ENCODE assay signal across 8 mouse cellular contexts in the genomic region with DNA sequence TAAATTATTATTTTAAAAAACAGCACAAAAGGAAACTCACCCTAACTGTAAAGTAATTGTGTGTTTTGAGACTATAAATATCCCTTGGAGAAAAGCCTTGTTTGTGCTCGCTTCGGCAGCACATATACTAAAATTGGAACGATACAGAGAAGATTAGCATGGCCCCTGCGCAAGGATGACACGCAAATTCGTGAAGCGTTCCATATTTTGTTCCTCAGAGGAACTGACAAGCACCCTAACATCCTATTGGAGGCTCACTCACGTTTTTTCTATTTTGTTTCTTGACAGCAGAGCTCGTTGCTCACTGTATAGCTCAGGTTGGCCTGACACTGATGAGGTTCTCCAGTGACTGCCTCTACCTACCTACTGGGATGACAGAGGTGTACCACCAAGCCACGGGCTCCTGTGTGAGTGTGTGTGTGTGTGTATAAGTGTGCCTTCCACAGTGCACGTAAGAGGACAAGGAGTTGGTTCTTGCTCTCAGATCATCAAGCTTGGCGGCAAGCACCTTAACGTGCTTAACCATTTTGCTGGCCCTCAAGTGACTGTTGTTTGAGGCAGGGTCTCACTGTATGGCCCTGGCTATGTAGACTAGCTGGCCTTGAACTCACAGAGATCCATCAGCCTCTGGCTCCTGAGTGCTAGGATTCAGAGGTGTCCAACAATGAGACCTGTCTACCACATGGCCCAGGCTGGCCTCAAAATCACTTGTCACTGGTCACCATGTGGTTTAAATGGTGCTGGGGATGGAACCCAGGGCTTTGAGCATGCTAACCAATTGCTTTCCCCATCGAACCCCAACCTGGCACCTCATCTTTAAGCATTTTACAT. TPM values are rescaled to one million over a fixed set of nuclear protein-coding genes. Genes with fewer than 3 reads are reported as not detected.
A peak's percentile ranks its signal among the peaks of the same experiment; 100 is the strongest.
DNase-seq lines count a peak whose midpoint lies in the region; ATAC-seq lines count a peak whose summit lies in the region.
"Had no signal": no experiment of that assay in that cellular context is flagged by ENCODE, and none has a peak within 500 bp of the region (broad histone marks: within the 10 kb centered on the region; RNA-seq: fewer than 3 reads in every experiment).

No protein-coding gene starts in this region.

- no peaks in the 10 kb centered on the region for H3K27me3 ChIP-seq in kidney, embryonic 16.5 days (ENCODE audit: insufficient read depth, low read length)

- no peaks in the 10 kb centered on the region for H3K9me3 ChIP-seq in kidney, embryonic 16.5 days (ENCODE audit: low read length)

- 22% methylated on average over 14 of the region's 14 CpGs for WGBS in kidney, embryonic 16.5 days
- 27% methylated on average over 14 of the region's 14 CpGs for WGBS in macrophage (ENCODE audit: missing documents)

- peaks cover 3% of the 10 kb centered on the region; the same call in 1 of the 2 replicates for H3K79me2 ChIP-seq in macrophage (ENCODE audit: inconsistent target)

- H3K36me3 ChIP-seq in kidney, embryonic 16.5 days (ENCODE audit: insufficient read depth, low read length): peaks cover 45% of the 10 kb centered on the region
- peaks cover 20% of the 10 kb centered on the region; the same call in 1 of the 2 replicates for H3K36me3 ChIP-seq in macrophage (ENCODE audit: inconsistent target)

- ATAC-seq in granulocyte monocyte progenitor cell, adult 5-6 weeks (replicated peaks; ENCODE audit: poor library complexity, severe bottlenecking): peak; percentile 10
- peak; percentile 60; the same call in 1 of the 2 replicates for ATAC-seq in kidney, embryonic 16.5 days (ENCODE audit: low FRiP score, low TSS enrichment)

- 0 out of 2 replicates have a peak, but pooled peaks cover 15% of the 10 kb centered on the region for H3K4me1 ChIP-seq in kidney, embryonic 16.5 days (ENCODE audit: insufficient read depth, low read length)

- H3K27ac ChIP-seq in kidney, embryonic 16.5 days (ENCODE audit: low read length): peak overlapping the region; percentile 80
- peak overlapping the region; percentile 71 for H3K27ac ChIP-seq in macrophage

- H3K9ac ChIP-seq in kidney, embryonic 16.5 days (replicated peaks; ENCODE audit: low read length): 0 out of 2 replicates have a peak overlapping the region, but pooled peaks have one; percentile 32

- H3K4me3 ChIP-seq in kidney, embryonic 16.5 days (ENCODE audit: low read length): peak overlapping the region; percentile 86
- peak overlapping the region; percentile 45; the same call in 1 of the 2 replicates for H3K4me3 ChIP-seq in macrophage (ENCODE audit: inconsistent target)

- DNase-seq in right cerebral cortex, adult 18-20 months: peak; percentile 61
- no peak for DNase-seq in right cerebral cortex, postnatal 25 days
- peak; percentile 41 to 72 for DNase-seq in cerebellum, postnatal 10 days
- DNase-seq in ovary, postnatal 10 days (ENCODE audit: low spot score): no peak

- H3K4me2 ChIP-seq in kidney, embryonic 16.5 days (replicated peaks; ENCODE audit: low read depth, low read length): peak overlapping the region; percentile 27

RNA-seq across cellular contexts. Expression of gene Med16, which starts 0.6 kb away (rescaled TPM):
- 14.1 and 20.3 TPM in 2 replicates for total RNA-seq in granulocyte monocyte progenitor cell, adult 5-6 weeks (2014; fragmentation: Nextera tagmentation)
- total RNA-seq in granulocyte monocyte progenitor cell, adult 5-6 weeks (2017): 17.0 and 18.7 TPM in 2 replicates
- 71.0 and 72.4 TPM in 2 replicates for polyA plus RNA-seq in kidney, embryonic 16.5 days (2015; fragmentation: Nextera tagmentation; extraction: Ambion mirVana)
- 10 to 100 TPM in 22 of 26 experiments, 1 to 10 TPM in 4; 5.5 to 31.1 (median 17.1) TPM for total RNA-seq in macrophage (2018; cell fraction: chromatin; rRNA removed)
- 10 to 100 TPM; 12.9 to 22.1 (median 16.4) TPM for total RNA-seq in macrophage (2018; cell fraction: cytosol; rRNA removed)
- 10 to 100 TPM in 24 of 26 experiments, 1 to 10 TPM in 2; 8.2 to 23.5 (median 14.9) TPM for total RNA-seq in macrophage (2018; cell fraction: nucleus; rRNA removed)
- 10.6 to 18.8 TPM (median 16.5 TPM) in 3 replicates for polyA plus RNA-seq in macrophage (2018)

RNA-seq across cellular contexts. Expression of gene Gm26602, which starts 1.3 kb away (rescaled TPM):
- total RNA-seq in granulocyte monocyte progenitor cell, adult 5-6 weeks (2014; fragmentation: Nextera tagmentation): not detected in 2 replicates
- 0.98 TPM in 1 of 2 replicates, not detected in the other for total RNA-seq in granulocyte monocyte progenitor cell, adult 5-6 weeks (2017)
- polyA plus RNA-seq in kidney, embryonic 16.5 days (2015; fragmentation: Nextera tagmentation; extraction: Ambion mirVana): 9.2 TPM in 1 of 2 replicates, not detected in the other
- total RNA-seq in macrophage (2018; cell fraction: chromatin; rRNA removed): not detected
- not detected for total RNA-seq in macrophage (2018; cell fraction: cytosol; rRNA removed)
- total RNA-seq in macrophage (2018; cell fraction: nucleus; rRNA removed): not detected
- polyA plus RNA-seq in macrophage (2018): 5.7 TPM in 1 of 3 replicates, not detected in the others
- total RNA-seq: heart, postnatal 14 days had no signal

RNA-seq across cellular contexts. Expression of gene Kiss1r, which starts 7.5 kb away (rescaled TPM):
- total RNA-seq in granulocyte monocyte progenitor cell, adult 5-6 weeks (2014; fragmentation: Nextera tagmentation): not detected in 2 replicates
- 0.26 TPM in 1 of 2 replicates, not detected in the other for total RNA-seq in granulocyte monocyte progenitor cell, adult 5-6 weeks (2017)
- polyA plus RNA-seq in kidney, embryonic 16.5 days (2015; fragmentation: Nextera tagmentation; extraction: Ambion mirVana): 1.5 and 2.1 TPM in 2 replicates
- total RNA-seq in macrophage (2018; cell fraction: chromatin; rRNA removed): 1 to 10 TPM in 18 of 26 experiments, under 1 TPM in 8; 0.40 to 4.9 (median 1.8) TPM
- total RNA-seq in macrophage (2018; cell fraction: cytosol; rRNA removed): 1 to 10 TPM in 3 of 26 experiments, under 1 TPM in 23; 0.28 to 1.1 (median 0.59) TPM
- 1 to 10 TPM in 20 of 26 experiments, under 1 TPM in 6; 0.36 to 5.2 (median 1.9) TPM for total RNA-seq in macrophage (2018; cell fraction: nucleus; rRNA removed)
- 0.27 to 0.89 TPM (median 0.30 TPM) in 3 replicates for polyA plus RNA-seq in macrophage (2018)

RNA-seq across cellular contexts. Expression of gene R3hdm4, which starts 11.7 kb away (rescaled TPM):
- total RNA-seq in granulocyte monocyte progenitor cell, adult 5-6 weeks (2014; fragmentation: Nextera tagmentation): 62.9 and 64.6 TPM in 2 replicates
- 39.1 and 40.4 TPM in 2 replicates for total RNA-seq in granulocyte monocyte progenitor cell, adult 5-6 weeks (2017)
- polyA plus RNA-seq in kidney, embryonic 16.5 days (2015; fragmentation: Nextera tagmentation; extraction: Ambion mirVana): 169 and 170 TPM in 2 replicates
- 10 to 100 TPM; 11.2 to 75.4 (median 41.5) TPM for total RNA-seq in macrophage (2018; cell fraction: chromatin; rRNA removed)
- 10 to 100 TPM; 42.1 to 70.3 (median 54.8) TPM for total RNA-seq in macrophage (2018; cell fraction: cytosol; rRNA removed)
- total RNA-seq in macrophage (2018; cell fraction: nucleus; rRNA removed): 100 to 1,000 TPM in 1 of 26 experiments, 10 to 100 TPM in 25; 26.0 to 102 (median 57.5) TPM
- polyA plus RNA-seq in macrophage (2018): 41.6 to 61.5 TPM (median 54.4 TPM) in 3 replicates

RNA-seq across cellular contexts. Expression of gene Arid3a, which starts 17.5 kb away (rescaled TPM):
- 21.2 and 22.5 TPM in 2 replicates for total RNA-seq in granulocyte monocyte progenitor cell, adult 5-6 weeks (2014; fragmentation: Nextera tagmentation)
- total RNA-seq in granulocyte monocyte progenitor cell, adult 5-6 weeks (2017): 32.4 and 36.7 TPM in 2 replicates
- polyA plus RNA-seq in kidney, embryonic 16.5 days (2015; fragmentation: Nextera tagmentation; extraction: Ambion mirVana): 5.5 and 9.2 TPM in 2 replicates
- 10 to 100 TPM; 12.0 to 74.5 (median 35.1) TPM for total RNA-seq in macrophage (2018; cell fraction: chromatin; rRNA removed)
- total RNA-seq in macrophage (2018; cell fraction: cytosol; rRNA removed): 10 to 100 TPM; 11.0 to 54.3 (median 34.8) TPM
- 10 to 100 TPM; 15.3 to 77.8 (median 34.3) TPM for total RNA-seq in macrophage (2018; cell fraction: nucleus; rRNA removed)
- 13.8 to 37.4 TPM (median 29.1 TPM) in 3 replicates for polyA plus RNA-seq in macrophage (2018)

Comparison
In these comparisons a context has a peak if more than half of its experiments do, and no peak if none do; other contexts are left out.
1. DNase-seq: peak in right cerebral cortex, adult 18-20 months (single experiment) and cerebellum, postnatal 10 days (2 of 2); none in right cerebral cortex, postnatal 25 days (single experiment) and ovary, postnatal 10 days (single experiment).